Mouse (Mus musculus): ENCODE results near the gene Arhgap15.

DNA sequence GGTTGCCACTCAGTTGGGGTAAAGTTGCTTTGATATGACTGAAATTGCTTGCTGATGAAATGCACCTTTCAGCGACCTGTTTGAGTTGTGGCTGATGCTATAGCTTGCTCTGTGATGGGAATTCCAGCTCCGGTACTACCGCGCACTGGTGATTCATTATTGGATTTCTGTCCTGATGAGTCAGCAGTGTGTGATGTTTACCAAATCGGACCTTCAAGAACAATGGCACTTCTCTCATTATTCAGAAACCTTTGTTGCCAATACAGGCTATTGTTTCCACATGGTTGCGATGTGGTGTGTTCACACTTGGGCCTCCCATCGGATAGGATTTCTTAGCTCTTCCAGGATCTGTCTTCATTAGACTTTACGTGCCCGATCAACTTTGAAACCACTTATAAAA is 681.9 kb downstream of the Arhgap15 start:
- TF ChIP-seq CTCF (conservative IDR thresholded peaks at IDR 0.05 in 1 of 2, IDR thresholded peaks at IDR 0.05 in 1 of 2; ENCODE audit: low read depth in 2 of 2, low read length in 2 of 2) = no peak
- TF ChIP-seq ELF1 (IDR thresholded peaks at IDR 0.05; ENCODE audit: low read depth, low read length) = no peak
- TF ChIP-seq PAX5 (IDR thresholded peaks at IDR 0.05; ENCODE audit: low read length) = no peak
- no peak for TF ChIP-seq USF1 (IDR thresholded peaks at IDR 0.05; ENCODE audit: low read depth, low read length)
- TF ChIP-seq MAFK (IDR thresholded peaks at IDR 0.05; ENCODE audit: insufficient replicate concordance, low read length) = peak; percentile 66; the same call in 1 of the 2 replicates
- TF ChIP-seq JUND (conservative IDR thresholded peaks at IDR 0.05; ENCODE audit: low read depth, low read length) = no peak
- no peak for TF ChIP-seq MAX (IDR thresholded peaks at IDR 0.05; ENCODE audit: low read length)
- no peak for TF ChIP-seq POLR2A (IDR thresholded peaks at IDR 0.05; ENCODE audit: low read depth, low read length)
- no peak for TF ChIP-seq EP300 (IDR thresholded peaks at IDR 0.05; ENCODE audit: low read length)

All from CH12.LX (cell line).